Comparison of ENCODE assay signal across 15 mouse cellular contexts in genomic region chr2:62398115-62398875, GRCm38 (mm10).
"Had no signal": no experiment of that assay in that cellular context is flagged by ENCODE, and none has a peak within 500 bp of the region (broad histone marks: within the 10 kb centered on the region; RNA-seq: fewer than 3 reads in every experiment).

No protein-coding gene starts in this region.

- ATAC-seq: liver, postnatal 0 days; midbrain, embryonic 13.5 days had no signal

- H3K4me2 ChIP-seq: limb, embryonic 13.5 days; liver, embryonic 13.5 days; midbrain, embryonic 13.5 days had no signal

- H3K9ac ChIP-seq: limb, embryonic 13.5 days; liver, embryonic 13.5 days; liver, postnatal 0 days; midbrain, embryonic 13.5 days had no signal

- H3K4me1 ChIP-seq: limb, embryonic 13.5 days; liver, embryonic 13.5 days; midbrain, embryonic 13.5 days had no signal

- H3K27ac ChIP-seq: kidney, postnatal 0 days; limb, embryonic 13.5 days; liver, embryonic 13.5 days; midbrain, embryonic 13.5 days; stomach, postnatal 0 days had no signal

- H3K9me3 ChIP-seq: limb, embryonic 13.5 days; liver, embryonic 13.5 days; midbrain, embryonic 13.5 days had no signal

- H3K36me3 ChIP-seq: limb, embryonic 13.5 days; liver, embryonic 13.5 days; midbrain, embryonic 13.5 days had no signal

- H3K4me3 ChIP-seq: limb, embryonic 13.5 days; liver, embryonic 13.5 days; midbrain, embryonic 13.5 days had no signal

- DNase-seq: kidney, adult 11 months; kidney, adult 9 months; kidney, postnatal 36 days; layer of hippocampus, adult 9-11 months; layer of hippocampus, postnatal 36 days; liver, embryonic 13.5 days; liver, postnatal 0 days; lung, postnatal 4 days; right cerebral cortex, postnatal 25 days; thymus, adult 18-20 months; thymus, postnatal 14 days had no signal

- H3K27me3 ChIP-seq: limb, embryonic 13.5 days; liver, embryonic 13.5 days; midbrain, embryonic 13.5 days had no signal
